In the genomic region with DNA sequence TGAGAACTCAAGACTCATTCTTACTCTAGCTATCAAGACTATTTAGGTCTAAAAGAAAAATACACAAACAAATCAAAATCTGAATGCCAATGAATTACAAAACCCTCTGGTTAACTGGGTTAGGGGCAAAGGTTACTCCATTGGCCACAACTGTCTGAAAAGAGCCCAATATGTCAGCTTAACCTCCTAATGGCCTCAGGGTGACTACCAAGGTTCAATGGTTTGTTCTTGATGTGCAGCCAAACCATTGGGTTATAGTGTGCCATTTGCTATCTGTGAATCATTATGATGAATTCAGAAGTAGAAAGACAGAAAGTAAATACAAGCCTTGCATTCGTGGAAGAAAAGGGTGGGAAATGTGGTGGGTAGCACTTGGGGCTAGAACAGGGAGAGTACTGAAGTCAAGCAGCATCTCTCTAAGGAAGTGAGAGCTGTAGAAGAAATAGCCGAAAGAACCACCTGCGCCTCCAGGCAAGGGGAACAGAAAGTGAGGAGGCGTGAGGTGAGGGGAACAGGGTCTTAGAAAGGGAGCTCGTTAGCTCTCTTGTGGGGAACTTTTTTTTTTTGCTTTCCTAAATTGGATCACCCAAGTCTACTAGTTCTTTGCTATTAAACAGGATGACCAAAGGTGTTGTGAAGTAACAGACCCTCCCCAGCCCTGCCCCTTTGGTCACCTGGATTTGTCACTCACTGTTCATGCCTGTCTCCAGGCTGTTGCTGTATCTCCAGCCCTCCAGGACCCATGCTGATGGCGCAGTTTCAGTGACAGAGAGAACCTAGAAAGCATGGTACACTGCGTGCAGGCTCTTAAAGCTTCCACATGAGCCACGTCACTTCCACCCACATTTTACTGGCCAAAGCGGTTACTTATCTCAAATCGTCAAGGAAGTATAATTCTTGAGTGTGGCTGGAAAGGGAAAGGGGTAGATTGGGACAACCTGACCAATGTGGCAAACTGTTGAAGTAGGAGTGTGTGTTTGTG, we compare ENCODE assay signal across 16 mouse cellular contexts.
DNase-seq lines count a peak whose midpoint lies in the region; ATAC-seq lines count a peak whose summit lies in the region.
"Had no signal": no experiment of that assay in that cellular context is flagged by ENCODE, and none has a peak within 500 bp of the region (broad histone marks: within the 10 kb centered on the region; RNA-seq: fewer than 3 reads in every experiment).

No protein-coding gene starts in this region.

- intact Hi-C loops in heart, postnatal 10 days (cut with DNase I), result no loop called here

- peak; percentile 69 for ATAC-seq in common myeloid progenitor, adult 5-6 weeks (replicated peaks; ENCODE audit: low read depth, poor library complexity, severe bottlenecking)
- peak; percentile 70; the same call in 1 of the 2 replicates for ATAC-seq in neutrophil, adult 5-6 weeks (ENCODE audit: extremely low read depth, insufficient number of reproducible peaks, low FRiP score, poor library complexity, severe bottlenecking)
- ATAC-seq: forebrain, embryonic 16.5 days; hindbrain, postnatal 0 days; midbrain, embryonic 15.5 days had no signal

- peak; percentile 11 to 12 for DNase-seq in adrenal gland, postnatal 36 days
- DNase-seq in adrenal gland, postnatal 4 days (ENCODE audit: low spot score in 2 of 2), result no peak
- peak; percentile 89 for DNase-seq in A20 (ENCODE audit: low read depth, low spot score)
- no peak for DNase-seq in heart, postnatal 10 days
- DNase-seq in T-cell, adult 2 months (ENCODE audit: low spot score), result no peak
- DNase-seq: adrenal gland, postnatal 10 days; cerebellum, adult 8-10 months; heart, adult 18-20 months; layer of hippocampus, postnatal 36 days; liver, embryonic 13.5 days; thymus, postnatal 36 days had no signal

Comparison
In these comparisons a context has a peak if more than half of its experiments do, and no peak if none do; other contexts are left out.
1. DNase-seq: peak in adrenal gland, postnatal 36 days (2 of 2) and A20 (single experiment); none in adrenal gland, postnatal 4 days (0 of 2), heart, postnatal 10 days (0 of 2) and T-cell, adult 2 months (single experiment).